Mouse (Mus musculus) neural tube, postnatal 0 days (tissue): Measurements from ENCODE around the gene Aldh3b2. TPM values are rescaled to one million over a fixed set of nuclear protein-coding genes. Genes with fewer than 3 reads are reported as not detected.

ENCODE experiments used
- polyA plus RNA-seq: library from polyadenylated mRNA; unstranded; fragments of >200 nt; fragmentation: Nextera tagmentation; extraction: Ambion mirVana; gene quantifications from 2 replicates; pipeline ENCODE4 v1.2.1, GENCODE M21; 2015

The Aldh3b2 gene
- polyA plus RNA-seq, result 0.45 TPM in 2 replicates

GRCm38 (mm10) chr19:3972229-3972628 lies at the start of gene Aldh3b2:
TSS of gene Aldh3b2 (plus strand) at chr19:3972328.

GRCm38 (mm10) chr19:3929211-3929941 lies 42.8 kb upstream of the Aldh3b2 start, which contains the start of gene Aldh3b1:
TSS of gene Aldh3b1 (minus strand) at chr19:3929808.

GRCm38 (mm10) chr19:3935032-3935895 lies 36.9 kb upstream of the Aldh3b2 start, which contains the start of gene Unc93b1:
TSS of gene Unc93b1 (plus strand) at chr19:3935186.

GRCm38 (mm10) chr19:3958470-3958869 lies 13.7 kb upstream of the Aldh3b2 start, which contains the start of gene Aldh3b3:
TSS of gene Aldh3b3 (plus strand) at chr19:3958645.

GRCm38 (mm10) chr19:3986334-3986733 lies 14.2 kb downstream of the Aldh3b2 start, which contains the start of gene Acy3:
TSS of gene Acy3 (plus strand) at chr19:3986570.

GRCm38 (mm10) chr19:3992416-3992815 lies 20.3 kb downstream of the Aldh3b2 start, which contains the start of gene Tbx10:
TSS of gene Tbx10 (plus strand) at chr19:3992752.

GRCm38 (mm10) chr19:4000119-4000900 lies 28.2 kb downstream of the Aldh3b2 start, which contains the start of the genes Nudt8 and Gm49405:
TSS of gene Nudt8 (plus strand) at chr19:4000580.
TSS of gene Gm49405 (plus strand) at chr19:4000626.

GRCm38 (mm10) chr19:4003112-4003511 lies 31.0 kb downstream of the Aldh3b2 start, which contains the start of gene Doc2g:
TSS of gene Doc2g (plus strand) at chr19:4003313.

GRCm38 (mm10) chr19:4012432-4013022 lies 40.4 kb downstream of the Aldh3b2 start, which contains the start of gene Ndufv1:
TSS of gene Ndufv1 (minus strand) at chr19:4012806.

Other genes with a start within 250 kb of the Aldh3b2 start
- 29.7 and 36.1 TPM in 2 replicates for gene Kmt5b, start 204.9 kb upstream of the Aldh3b2 start, polyA plus RNA-seq
- 54.1 and 55.6 TPM in 2 replicates for gene Chka, start 120.6 kb upstream of the Aldh3b2 start, polyA plus RNA-seq
- gene Tcirg1, start 65.2 kb upstream of the Aldh3b2 start, polyA plus RNA-seq, result 19.2 and 21.3 TPM in 2 replicates
- gene Ndufs8, start 59.6 kb upstream of the Aldh3b2 start, polyA plus RNA-seq, result 418 and 427 TPM in 2 replicates
- gene Aldh3b1, start 42.5 kb upstream of the Aldh3b2 start, polyA plus RNA-seq, result 5.1 and 5.3 TPM in 2 replicates
- gene Unc93b1, start 37.1 kb upstream of the Aldh3b2 start, polyA plus RNA-seq, result 18.9 and 23.6 TPM in 2 replicates
- not detected in 2 replicates for gene Aldh3b3, start 13.7 kb upstream of the Aldh3b2 start, polyA plus RNA-seq
- 4.4 and 5.1 TPM in 2 replicates for gene Acy3, start 14.2 kb downstream of the Aldh3b2 start, polyA plus RNA-seq
- 0.12 TPM in 1 of 2 replicates, not detected in the other for gene Tbx10, start 20.4 kb downstream of the Aldh3b2 start, polyA plus RNA-seq
- gene Nudt8, start 28.3 kb downstream of the Aldh3b2 start, polyA plus RNA-seq, result 26.9 and 27.1 TPM in 2 replicates
- 2.2 and 2.6 TPM in 2 replicates for gene Gm49405, start 28.3 kb downstream of the Aldh3b2 start, polyA plus RNA-seq
- gene Doc2g, start 31.0 kb downstream of the Aldh3b2 start, polyA plus RNA-seq, result 3.2 TPM in 2 replicates
- gene Ndufv1, start 40.5 kb downstream of the Aldh3b2 start, polyA plus RNA-seq, result 281 and 291 TPM in 2 replicates
- gene Gstp1, start 65.7 kb downstream of the Aldh3b2 start, polyA plus RNA-seq, result 590 and 603 TPM in 2 replicates
- 0.48 and 2.7 TPM in 2 replicates for gene Gstp2, start 73.7 kb downstream of the Aldh3b2 start, polyA plus RNA-seq
- gene Gstp3, start 87.2 kb downstream of the Aldh3b2 start, polyA plus RNA-seq, result not detected in 2 replicates
- not detected in 2 replicates for gene Cabp2, start 109.2 kb downstream of the Aldh3b2 start, polyA plus RNA-seq
- gene Cdk2ap2, start 124.9 kb downstream of the Aldh3b2 start, polyA plus RNA-seq, result 74.2 and 77.2 TPM in 2 replicates
- 90.8 and 110 TPM in 2 replicates for gene Pitpnm1, start 127.7 kb downstream of the Aldh3b2 start, polyA plus RNA-seq
- gene Aip, start 153.5 kb downstream of the Aldh3b2 start, polyA plus RNA-seq, result 103 and 106 TPM in 2 replicates
- not detected in 2 replicates for gene Gpr152, start 167.5 kb downstream of the Aldh3b2 start, polyA plus RNA-seq
- 0.26 and 0.76 TPM in 2 replicates for gene Cabp4, start 171.7 kb downstream of the Aldh3b2 start, polyA plus RNA-seq
- 94.3 and 112 TPM in 2 replicates for gene Coro1b, start 176.3 kb downstream of the Aldh3b2 start, polyA plus RNA-seq
- gene Ptprcap, start 181.3 kb downstream of the Aldh3b2 start, polyA plus RNA-seq, result 0.70 TPM in 1 of 2 replicates, not detected in the other
- 41.9 and 53.4 TPM in 2 replicates for gene Rps6kb2, start 191.0 kb downstream of the Aldh3b2 start, polyA plus RNA-seq
- gene Carns1, start 203.2 kb downstream of the Aldh3b2 start, polyA plus RNA-seq, result 6.2 and 6.6 TPM in 2 replicates
- gene Tbc1d10c, start 219.0 kb downstream of the Aldh3b2 start, polyA plus RNA-seq, result 1.2 and 1.6 TPM in 2 replicates
- gene Ppp1ca, start 219.7 kb downstream of the Aldh3b2 start, polyA plus RNA-seq, result 572 and 576 TPM in 2 replicates
- 14.9 and 15.7 TPM in 2 replicates for gene Rad9a, start 229.3 kb downstream of the Aldh3b2 start, polyA plus RNA-seq
- gene Clcf1, start 241.9 kb downstream of the Aldh3b2 start, polyA plus RNA-seq, result 1.2 and 1.3 TPM in 2 replicates
- not detected in 2 replicates for gene AC109138.7, start 242.0 kb downstream of the Aldh3b2 start, polyA plus RNA-seq